Mouse (Mus musculus) layer of hippocampus, adult 2 months (tissue): ENCODE measurements around the gene Metap1d. TPM values are rescaled to one million over a fixed set of nuclear protein-coding genes. Genes with fewer than 3 reads are reported as not detected.

Experiments
- DNase-seq, 2 experiments: peaks; one replicate each; pipeline ENCODE4 v3.0.0; 2022; ENCODE audit warnings: low spot score in 2 of 2
- H3K27ac ChIP-seq: fragments of 200-600 bp; 2 replicates; pipeline ENCODE4 v1.8.1; 2022
- H3K4me3 ChIP-seq: fragments of 200-600 bp; 2 replicates; pipeline ENCODE4 v1.8.1; 2022; ENCODE audit warnings: mild to moderate bottlenecking
- CTCF ChIP-seq: fragments of 200-600 bp; conservative IDR thresholded peaks from 2 replicates; pipeline ENCODE4 v1.8.1; 2022; ENCODE audit warnings: antibody characterized with exemption, mild to moderate bottlenecking, moderate library complexity
- total RNA-seq, 2 experiments: library from RNA; stranded (reverse); gene quantifications; 2 replicates each; pipeline ENCODE4 v1.2.3; 2021

Metap1d gene
- total RNA-seq, 2 experiments from 2014 or later, result 24.0 to 25.7 TPM

DNA sequence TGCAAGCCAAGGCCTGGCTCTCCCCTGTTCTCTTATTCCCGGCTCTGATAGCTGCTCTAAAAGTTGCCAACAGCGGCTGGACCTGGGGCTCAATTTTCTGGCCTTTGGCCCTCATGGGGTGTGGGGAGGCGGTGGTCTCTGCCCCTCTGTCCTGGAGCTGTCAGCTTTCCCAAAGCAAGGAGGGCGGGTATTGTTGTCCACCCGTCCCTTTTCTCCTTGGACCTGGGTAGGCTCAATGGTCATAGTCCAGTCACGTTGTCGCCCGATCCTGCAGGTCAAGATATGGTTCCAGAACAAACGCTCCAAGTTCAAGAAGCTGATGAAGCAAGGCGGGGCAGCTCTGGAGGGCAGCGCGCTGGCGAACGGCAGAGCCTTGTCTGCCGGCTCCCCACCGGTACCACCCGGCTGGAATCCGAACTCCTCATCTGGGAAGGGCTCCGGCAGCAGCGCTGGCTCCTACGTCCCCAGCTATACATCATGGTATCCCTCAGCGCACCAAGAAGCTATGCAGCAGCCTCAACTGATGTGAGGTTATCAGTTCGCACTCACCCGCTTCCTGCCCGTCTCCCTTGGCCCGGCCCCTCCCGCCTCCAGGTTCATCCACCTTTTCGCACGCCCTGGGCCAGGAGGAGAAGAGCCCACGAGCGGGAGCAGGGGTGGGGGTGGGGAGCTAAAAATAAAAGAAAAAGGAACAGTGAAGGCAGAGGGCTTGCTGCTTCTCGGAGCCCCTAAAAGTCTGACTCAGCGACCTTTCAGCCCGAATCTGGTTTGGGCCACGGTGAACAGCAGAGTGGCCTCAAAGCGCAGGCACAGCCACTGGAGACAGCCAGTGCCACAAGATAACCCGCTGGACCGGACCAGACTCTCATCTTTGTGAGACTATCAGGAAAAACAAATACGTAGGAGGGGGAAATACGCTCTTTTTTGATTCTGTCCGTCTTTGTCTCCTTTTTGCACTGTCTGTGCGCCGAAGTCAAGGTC is 79.2 kb downstream of the Metap1d start:
- Histone ChIP-seq H3K27ac (no peak overlapping the region), H3K4me3 (no peak overlapping the region)
- no peak for DNase-seq
- TF ChIP-seq CTCF, result no peak

GRCm38 (mm10) chr2:71533094-71533493 is 80.0 kb downstream of the Metap1d start:
- TF ChIP-seq CTCF, result no peak
- no peak overlapping the region for H3K27ac ChIP-seq
- H3K4me3 ChIP-seq, result no peak overlapping the region
- DNase-seq, result no peak

GRCm38 (mm10) chr2:71534242-71535052 is 81.4 kb downstream of the Metap1d start:
- H3K27ac ChIP-seq, result no peak overlapping the region
- no peak overlapping the region for H3K4me3 ChIP-seq
- no peak for DNase-seq
- TF ChIP-seq CTCF, result no peak

- TF ChIP-seq CTCF, result no peak
- H3K4me3 ChIP-seq, result no peak overlapping the region
- DNase-seq, result no peak
- no peak overlapping the region; the same call in 1 of the 2 replicates for H3K27ac ChIP-seq
Observed at GRCm38 (mm10) chr2:71540611-71541417, 87.7 kb downstream of the Metap1d start.

DNA sequence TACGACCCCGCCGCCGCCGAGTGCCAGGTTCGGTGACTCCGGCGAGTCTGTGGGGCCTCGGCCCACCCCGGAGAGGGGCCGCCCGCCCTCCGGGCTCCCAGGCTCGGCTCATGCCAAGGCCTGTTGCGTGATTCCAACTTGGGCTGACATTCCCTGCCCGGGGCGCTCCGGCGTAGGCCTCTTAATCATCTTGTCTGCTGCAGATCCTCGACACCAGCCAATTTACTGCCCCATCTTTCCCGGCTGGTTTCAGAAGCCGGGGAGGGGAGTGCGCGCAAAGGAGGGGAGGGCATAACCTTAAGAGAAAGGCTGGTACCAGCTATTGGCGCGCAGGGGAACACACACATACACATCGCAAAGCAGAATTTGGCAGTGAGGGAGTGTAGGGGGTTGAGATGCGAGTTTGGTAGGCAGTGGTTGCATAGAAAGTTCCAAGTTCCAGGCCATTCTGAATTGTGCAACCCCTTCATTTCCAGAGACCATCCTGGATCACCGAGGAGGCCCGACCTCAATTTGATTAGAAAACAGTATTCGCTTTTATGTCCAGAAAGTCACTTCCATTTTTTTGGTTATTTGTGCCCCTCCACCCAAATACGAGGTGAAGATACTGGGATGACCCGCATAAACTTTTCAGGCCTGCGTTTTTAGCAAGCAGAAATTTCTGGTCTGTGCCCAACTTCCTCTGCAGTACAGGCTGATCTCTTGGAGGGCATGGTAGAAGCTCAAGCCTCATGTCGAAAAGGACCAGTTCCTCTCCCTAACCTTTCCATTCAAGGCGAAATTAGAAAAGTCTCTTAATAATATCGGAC is 88.5 kb downstream of the Metap1d start:
- H3K4me3 ChIP-seq, result no peak overlapping the region

GRCm38 (mm10) chr2:71542227-71542815 is 89.2 kb downstream of the Metap1d start:
- Histone ChIP-seq H3K4me3 (no peak overlapping the region), H3K27ac (no peak overlapping the region)
- TF ChIP-seq CTCF, result no peak
- DNase-seq, result no peak

More for the DNA sequence above, 88.5 kb downstream of the Metap1d start:
- TF ChIP-seq CTCF, result no peak
- H3K27ac ChIP-seq, result no peak overlapping the region
- DNase-seq, result no peak

DNA sequence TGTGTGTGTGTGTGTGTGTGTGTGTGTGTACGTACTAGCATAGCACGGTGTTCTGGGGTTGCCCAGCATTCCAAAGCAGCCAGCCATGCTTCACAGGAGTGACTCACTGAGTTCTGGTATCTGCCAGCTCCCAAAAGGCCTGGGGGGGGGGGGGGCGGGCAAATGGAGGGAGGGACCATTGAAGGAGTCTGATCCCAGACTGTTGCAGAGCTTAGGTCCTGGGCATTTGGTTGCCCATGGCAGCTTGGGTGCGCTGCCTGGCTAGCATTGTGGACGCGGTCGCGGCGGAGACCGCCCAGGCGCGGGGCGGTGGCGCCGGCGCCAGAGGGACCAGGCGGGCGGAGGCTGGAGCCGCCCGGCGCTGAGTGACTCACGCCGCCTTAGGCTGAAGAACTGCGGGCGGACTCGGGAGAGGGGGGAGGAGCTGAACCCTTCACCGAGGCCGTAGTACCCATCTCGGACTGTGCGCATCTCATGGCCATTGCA is 89.8 kb downstream of the Metap1d start:
- DNase-seq, result no peak
- TF ChIP-seq CTCF, result no peak
- H3K27ac ChIP-seq, result no peak overlapping the region
- H3K4me3 ChIP-seq, result no peak overlapping the region

GRCm38 (mm10) chr2:71543531-71543930 is 90.5 kb downstream of the Metap1d start:
- Histone ChIP-seq H3K27ac (no peak overlapping the region), H3K4me3 (no peak overlapping the region)
- no peak for DNase-seq
- no peak for TF ChIP-seq CTCF

GRCm38 (mm10) chr2:71543948-71544347 is 90.9 kb downstream of the Metap1d start:
- no peak overlapping the region; the same call in 1 of the 2 replicates for H3K4me3 ChIP-seq
- no peak for DNase-seq
- TF ChIP-seq CTCF, result no peak
- H3K27ac ChIP-seq, result no peak overlapping the region

DNA sequence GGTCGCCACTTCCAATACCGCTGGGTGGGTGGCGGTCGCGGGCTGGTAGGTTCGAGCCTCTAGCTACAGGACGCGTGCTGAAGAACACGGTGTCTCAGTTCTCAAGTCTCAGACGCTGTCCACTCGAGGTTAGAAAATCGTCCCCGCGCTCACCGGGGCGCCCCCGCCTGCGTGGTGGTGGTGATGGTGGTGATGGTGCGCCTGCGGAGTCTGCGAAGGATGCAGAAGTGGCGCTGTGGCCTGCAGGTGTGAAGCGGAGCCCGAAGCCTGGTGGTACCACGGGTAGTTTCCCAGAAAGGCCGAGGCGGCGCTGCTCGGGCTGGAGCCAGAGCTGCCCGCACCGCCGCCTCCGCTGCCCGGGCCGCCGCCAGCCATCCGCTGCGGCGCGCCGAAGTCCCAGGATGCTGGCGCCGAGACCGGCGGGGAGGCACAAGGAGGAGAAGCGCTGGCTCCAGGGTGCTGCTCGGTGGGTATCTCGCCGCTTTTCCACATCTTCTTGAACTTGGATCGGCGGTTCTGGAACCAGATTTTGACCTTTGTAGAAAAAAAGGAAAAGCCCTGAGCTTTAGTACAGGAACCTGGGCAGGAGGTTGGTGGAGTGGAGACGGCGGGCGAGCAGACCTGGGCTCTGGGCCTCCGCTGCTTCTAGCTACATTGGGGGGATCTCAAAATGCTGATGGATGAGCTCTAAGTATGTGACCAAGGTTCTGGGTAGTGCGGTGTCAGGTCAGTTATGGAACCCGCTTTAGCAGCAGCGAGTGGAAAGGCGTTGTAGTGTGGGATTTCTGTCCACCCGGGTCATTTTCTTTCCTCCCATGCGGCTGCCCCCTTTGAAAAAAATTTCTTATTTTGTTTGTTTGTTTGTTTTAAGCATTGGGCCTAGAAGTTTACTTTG is 91.6 kb downstream of the Metap1d start:
- TF ChIP-seq CTCF, result no peak
- no peak for DNase-seq
- Histone ChIP-seq H3K27ac (no peak overlapping the region), H3K4me3 (no peak overlapping the region; the same call in 1 of the 2 replicates)
